Mouse (Mus musculus): Measurements from ENCODE around the gene Il18r1. TPM values are rescaled to one million over a fixed set of nuclear protein-coding genes. Genes with fewer than 3 reads are reported as not detected.

The Il18r1 gene
- polyA plus RNA-seq, 1 experiment from 2014 or later = 1.2 TPM

DNA sequence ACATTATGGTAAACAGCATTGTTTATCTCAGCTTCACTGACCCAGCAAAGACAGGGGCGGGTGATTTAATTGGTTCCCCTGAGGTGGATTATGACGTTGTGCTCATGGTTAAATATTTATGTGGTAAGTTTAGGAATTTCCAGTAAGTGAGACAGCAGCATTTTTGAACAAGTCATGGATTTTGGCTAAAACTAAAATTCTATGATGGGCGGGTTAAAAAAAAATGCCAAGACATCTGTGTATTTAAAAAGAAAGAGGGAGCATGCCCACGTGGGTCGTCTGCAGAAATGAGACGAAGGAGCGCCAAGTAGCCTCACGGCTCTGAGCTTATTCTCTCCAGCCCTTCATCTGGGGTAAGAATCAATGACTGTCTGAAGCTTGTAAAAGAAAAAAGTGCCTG lies 25.8 kb upstream of the Il18r1 start:
- H3K9ac ChIP-seq = no peak overlapping the region
- H3K4me3 ChIP-seq (replicated peaks) = no peak overlapping the region
- no peaks in the 10 kb centered on the region for H3K4me1 ChIP-seq
- no peaks in the 10 kb centered on the region for H3K36me3 ChIP-seq
- 62% methylated on average over 8 of the region's 8 CpGs for WGBS
- no peaks in the 10 kb centered on the region for H3K27me3 ChIP-seq (replicated peaks)
- H3K4me2 ChIP-seq = no peak overlapping the region
- H3K27ac ChIP-seq = no peak overlapping the region
- ATAC-seq (ENCODE audit: insufficient read depth, low FRiP score, low read depth) = no peak
- no peaks in the 10 kb centered on the region for H3K9me3 ChIP-seq

DNA sequence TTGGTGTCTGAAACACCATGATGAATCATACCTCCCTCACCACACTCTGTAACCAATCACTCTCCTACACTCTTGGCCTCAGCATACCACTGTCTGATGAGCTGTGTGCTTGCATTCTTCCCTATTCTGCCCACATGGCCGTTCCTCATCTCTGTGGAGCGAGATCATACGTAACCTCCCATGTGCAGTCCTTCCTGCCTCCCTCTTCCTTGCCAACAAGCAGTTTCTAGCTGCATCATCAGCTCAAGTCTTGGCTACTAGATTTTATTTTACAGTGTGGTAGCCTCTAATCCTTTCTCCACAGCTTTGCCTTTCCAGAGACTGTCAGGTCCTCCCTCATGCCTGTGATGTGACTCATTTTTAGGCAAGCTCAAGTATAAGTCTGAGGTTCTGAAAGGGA lies 20.6 kb upstream of the Il18r1 start:
- Histone ChIP-seq H3K4me3 (replicated peaks) (no peak overlapping the region), H3K9me3 (no peaks in the 10 kb centered on the region), H3K9ac (no peak overlapping the region), H3K27ac (no peak overlapping the region), H3K4me1 (no peaks in the 10 kb centered on the region), H3K36me3 (no peaks in the 10 kb centered on the region), H3K27me3 (replicated peaks) (no peaks in the 10 kb centered on the region), H3K4me2 (no peak overlapping the region)
- WGBS = 68% methylated on average over 3 of the region's 3 CpGs
- no peak for ATAC-seq (ENCODE audit: insufficient read depth, low FRiP score, low read depth)

DNA sequence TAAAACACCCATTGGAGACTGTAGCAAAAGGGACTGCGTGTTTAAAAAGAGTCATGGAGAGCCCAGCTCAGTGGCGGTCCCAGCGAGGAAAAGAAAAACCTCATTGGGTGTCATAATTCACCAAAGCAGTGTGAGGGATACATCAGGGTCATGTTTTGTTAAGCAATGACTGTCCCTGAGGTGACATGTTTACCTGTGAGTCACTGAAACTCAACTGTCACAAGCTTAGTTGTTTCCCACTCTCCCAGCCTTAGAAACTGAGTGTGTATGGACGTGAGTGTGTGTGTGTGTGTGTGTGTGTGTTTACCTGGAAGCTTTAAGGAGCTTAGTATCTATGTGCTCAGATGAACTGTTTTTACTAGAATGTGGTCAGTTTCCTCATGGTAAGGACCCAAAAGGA lies 2.0 kb downstream of the Il18r1 start:
- no peaks in the 10 kb centered on the region for H3K36me3 ChIP-seq
- WGBS = 84% methylated on average over 4 of the region's 4 CpGs

DNA sequence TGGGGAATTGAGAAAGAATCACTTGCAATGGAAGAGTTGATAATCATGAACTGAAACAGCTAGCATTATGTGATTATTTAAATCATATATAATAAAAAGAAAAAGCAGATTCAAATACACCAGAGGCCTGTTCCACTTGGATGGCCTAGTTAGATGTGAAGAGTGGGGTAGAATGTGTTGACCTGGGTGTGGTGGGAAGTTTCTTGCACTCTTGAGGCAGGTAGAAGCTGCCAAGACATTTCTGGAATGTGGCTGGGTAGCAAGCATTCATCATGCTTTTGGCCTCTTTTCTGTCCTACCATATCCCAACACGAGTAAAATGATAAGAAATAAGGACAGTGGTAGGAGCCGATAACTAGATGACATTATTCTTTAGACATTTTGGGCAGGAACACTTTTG lies 3.5 kb downstream of the Il18r1 start:
- 55% methylated on average over 2 of the region's 2 CpGs for WGBS
- Histone ChIP-seq H3K27me3 (replicated peaks) (no peaks in the 10 kb centered on the region), H3K27ac (no peak overlapping the region)

More for the DNA sequence above, 2.0 kb downstream of the Il18r1 start:
- no peak overlapping the region for H3K27ac ChIP-seq
- H3K4me3 ChIP-seq (replicated peaks) = no peak overlapping the region
- no peak overlapping the region for H3K4me2 ChIP-seq
- H3K9me3 ChIP-seq = no peaks in the 10 kb centered on the region
- no peak for ATAC-seq (ENCODE audit: insufficient read depth, low FRiP score, low read depth)
- H3K27me3 ChIP-seq (replicated peaks) = no peaks in the 10 kb centered on the region
- no peaks in the 10 kb centered on the region for H3K4me1 ChIP-seq
- no peak overlapping the region for H3K9ac ChIP-seq

DNA sequence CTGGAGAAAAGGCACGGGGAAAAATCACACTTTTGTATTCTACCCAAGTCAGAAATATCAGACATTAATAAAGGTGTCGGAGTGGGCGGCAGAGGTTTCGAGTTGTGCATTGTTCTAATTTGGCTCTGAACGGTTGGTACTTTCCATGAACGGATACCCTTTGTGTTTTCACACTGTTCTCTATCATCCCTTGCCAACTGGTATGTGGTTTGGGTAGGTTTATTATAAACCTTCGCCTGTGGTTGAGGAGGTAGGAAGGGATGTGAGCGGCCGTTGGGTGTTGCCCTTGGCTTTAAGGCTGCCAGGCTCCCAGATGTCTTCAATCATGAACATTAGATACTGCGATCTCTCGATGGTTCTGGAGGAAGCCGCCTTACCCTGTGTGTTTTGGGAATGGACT lies 4.5 kb downstream of the Il18r1 start:
- Histone ChIP-seq H3K27ac (no peak overlapping the region), H3K4me3 (replicated peaks) (no peak overlapping the region), H3K36me3 (no peaks in the 10 kb centered on the region), H3K9me3 (no peaks in the 10 kb centered on the region), H3K9ac (no peak overlapping the region), H3K4me1 (no peaks in the 10 kb centered on the region), H3K4me2 (no peak overlapping the region), H3K27me3 (replicated peaks) (no peaks in the 10 kb centered on the region)
- ATAC-seq (ENCODE audit: insufficient read depth, low FRiP score, low read depth) = no peak
- WGBS = 79% methylated on average over 12 of the region's 12 CpGs

More for the DNA sequence above, 3.5 kb downstream of the Il18r1 start:
- no peak overlapping the region for H3K4me3 ChIP-seq (replicated peaks)
- no peak overlapping the region for H3K9ac ChIP-seq
- no peaks in the 10 kb centered on the region for H3K36me3 ChIP-seq
- no peaks in the 10 kb centered on the region for H3K9me3 ChIP-seq
- H3K4me1 ChIP-seq = no peaks in the 10 kb centered on the region
- no peak overlapping the region for H3K4me2 ChIP-seq
- ATAC-seq (ENCODE audit: insufficient read depth, low FRiP score, low read depth) = no peak

DNA sequence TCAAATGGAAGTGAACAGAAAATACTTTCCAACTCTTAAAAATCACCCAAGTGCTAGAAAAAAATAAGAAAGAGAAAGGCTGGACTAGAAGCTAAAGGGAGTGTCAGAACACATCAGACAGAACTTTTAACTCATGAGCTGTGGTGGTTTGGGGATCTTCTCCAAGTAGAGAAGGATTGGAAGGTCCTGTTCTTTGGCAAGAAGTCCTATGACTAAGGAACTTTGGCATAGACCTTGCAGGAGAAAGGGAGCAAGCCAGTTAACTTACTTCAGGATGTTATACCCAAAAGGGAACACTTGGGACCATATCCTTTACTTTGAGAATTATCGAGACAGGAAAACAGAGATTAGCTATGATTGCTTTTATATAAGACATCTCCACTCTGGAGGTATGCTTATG lies 7.0 kb downstream of the Il18r1 start:
- no peak for ATAC-seq (ENCODE audit: insufficient read depth, low FRiP score, low read depth)
- Histone ChIP-seq H3K27ac (no peak overlapping the region), H3K4me2 (no peak overlapping the region), H3K27me3 (replicated peaks) (no peaks in the 10 kb centered on the region), H3K4me3 (replicated peaks) (no peak overlapping the region), H3K36me3 (no peaks in the 10 kb centered on the region), H3K9me3 (no peaks in the 10 kb centered on the region), H3K9ac (no peak overlapping the region), H3K4me1 (no peaks in the 10 kb centered on the region)
- WGBS = 87% methylated on average over 1 of the region's 1 CpGs

DNA sequence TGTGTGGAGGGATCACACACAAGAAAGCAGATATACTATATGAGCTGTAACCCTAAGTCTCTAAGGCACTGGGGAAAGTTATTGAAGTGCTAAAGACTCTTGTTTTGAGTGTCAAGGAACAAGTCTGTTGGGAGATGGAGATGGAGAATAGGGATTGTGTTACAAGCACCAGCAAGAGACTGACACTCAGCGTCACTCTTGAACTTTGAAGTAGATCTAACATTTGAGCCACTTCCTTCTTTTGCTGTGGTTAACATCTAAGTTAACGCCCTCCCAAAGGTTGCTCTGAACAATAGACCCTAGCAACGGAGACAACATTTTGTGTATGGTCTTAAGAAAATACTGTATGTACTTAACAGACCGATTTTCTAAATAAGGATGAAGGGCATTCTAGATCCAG lies 8.3 kb downstream of the Il18r1 start:
- ATAC-seq (ENCODE audit: insufficient read depth, low FRiP score, low read depth) = no peak
- Histone ChIP-seq H3K9ac (no peak overlapping the region), H3K4me1 (no peaks in the 10 kb centered on the region), H3K36me3 (no peaks in the 10 kb centered on the region), H3K9me3 (no peaks in the 10 kb centered on the region), H3K4me2 (no peak overlapping the region), H3K4me3 (replicated peaks) (no peak overlapping the region), H3K27me3 (replicated peaks) (no peaks in the 10 kb centered on the region), H3K27ac (no peak overlapping the region)
- 86% methylated on average over 4 of the region's 4 CpGs for WGBS

DNA sequence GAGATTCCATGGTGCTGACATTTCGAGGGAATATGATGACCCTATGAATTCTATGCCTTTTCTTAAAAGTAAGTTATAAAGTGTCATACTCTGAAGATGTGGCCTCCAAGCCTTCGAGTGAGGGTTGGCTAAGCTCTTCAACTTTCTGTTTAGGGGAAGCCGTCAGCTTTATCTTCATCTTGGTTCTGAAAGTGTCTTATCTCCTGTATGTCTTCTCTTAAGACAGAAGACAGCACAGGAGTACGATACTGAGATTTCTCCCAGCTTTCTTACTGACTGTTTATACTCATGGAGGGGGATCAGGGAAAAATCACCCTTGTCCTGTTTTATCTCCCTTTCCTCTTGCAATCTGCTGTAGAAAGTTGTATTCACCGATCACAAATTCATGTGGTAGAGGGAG lies 9.0 kb downstream of the Il18r1 start:
- Histone ChIP-seq H3K4me2 (no peak overlapping the region), H3K4me1 (no peaks in the 10 kb centered on the region), H3K4me3 (replicated peaks) (no peak overlapping the region), H3K27ac (no peak overlapping the region), H3K27me3 (replicated peaks) (no peaks in the 10 kb centered on the region), H3K9ac (no peak overlapping the region), H3K9me3 (no peaks in the 10 kb centered on the region), H3K36me3 (no peaks in the 10 kb centered on the region)
- 69% methylated on average over 5 of the region's 5 CpGs for WGBS
- no peak for ATAC-seq (ENCODE audit: insufficient read depth, low FRiP score, low read depth)

DNA sequence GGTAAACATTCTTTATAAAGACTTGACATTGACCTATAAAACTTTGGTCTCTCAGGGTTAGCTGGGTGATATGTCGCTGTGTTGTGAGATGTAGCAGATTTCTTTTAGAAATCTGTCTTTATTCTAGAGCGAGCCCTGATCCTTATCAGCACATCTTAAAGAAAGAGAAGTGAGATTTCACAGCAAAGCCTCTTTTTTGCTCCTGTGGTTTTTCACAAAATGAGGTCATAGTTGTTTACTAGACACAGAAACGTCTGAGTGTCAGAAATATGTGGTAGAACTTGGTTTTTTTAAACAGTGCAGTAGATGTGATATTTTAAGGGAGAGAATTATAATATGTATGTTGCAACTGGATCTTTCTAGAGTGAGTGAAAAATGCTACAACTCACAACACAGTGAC lies 10.3 kb downstream of the Il18r1 start:
- Histone ChIP-seq H3K4me2 (no peak overlapping the region), H3K4me3 (replicated peaks) (no peak overlapping the region), H3K9me3 (no peaks in the 10 kb centered on the region), H3K4me1 (no peaks in the 10 kb centered on the region), H3K36me3 (no peaks in the 10 kb centered on the region), H3K27me3 (replicated peaks) (no peaks in the 10 kb centered on the region), H3K27ac (no peak overlapping the region), H3K9ac (no peak overlapping the region)
- no peak for ATAC-seq (ENCODE audit: insufficient read depth, low FRiP score, low read depth)
- 47% methylated on average over 3 of the region's 3 CpGs for WGBS

DNA sequence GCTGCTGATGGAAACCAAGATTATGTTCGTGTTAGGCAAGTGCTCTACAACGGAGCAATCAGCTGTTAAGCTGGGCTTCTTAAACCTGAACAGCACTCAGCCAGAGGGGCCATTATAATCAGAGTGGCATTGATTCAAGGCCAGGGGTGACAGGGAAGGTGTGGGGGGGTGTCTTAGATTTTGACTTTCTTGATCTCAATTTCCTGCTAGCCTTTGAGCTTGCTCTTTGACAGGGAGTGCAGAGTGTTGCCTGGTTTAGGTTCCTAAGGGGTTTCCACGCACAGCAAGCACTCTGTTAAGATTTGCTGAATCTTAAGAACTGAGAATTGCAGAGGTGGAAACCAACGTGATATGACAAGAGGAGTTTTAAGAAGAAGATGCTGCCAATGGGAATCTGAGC lies 11.4 kb downstream of the Il18r1 start:
- no peaks in the 10 kb centered on the region for H3K36me3 ChIP-seq
- H3K27ac ChIP-seq = no peak overlapping the region
- H3K4me1 ChIP-seq = no peaks in the 10 kb centered on the region
- no peak overlapping the region for H3K4me2 ChIP-seq
- H3K27me3 ChIP-seq (replicated peaks) = no peaks in the 10 kb centered on the region
- no peak for ATAC-seq (ENCODE audit: insufficient read depth, low FRiP score, low read depth)
- no peak overlapping the region for H3K9ac ChIP-seq
- 58% methylated on average over 4 of the region's 4 CpGs for whole genome bisulfite sequencing
- H3K4me3 ChIP-seq (replicated peaks) = no peak overlapping the region
- no peaks in the 10 kb centered on the region for H3K9me3 ChIP-seq

DNA sequence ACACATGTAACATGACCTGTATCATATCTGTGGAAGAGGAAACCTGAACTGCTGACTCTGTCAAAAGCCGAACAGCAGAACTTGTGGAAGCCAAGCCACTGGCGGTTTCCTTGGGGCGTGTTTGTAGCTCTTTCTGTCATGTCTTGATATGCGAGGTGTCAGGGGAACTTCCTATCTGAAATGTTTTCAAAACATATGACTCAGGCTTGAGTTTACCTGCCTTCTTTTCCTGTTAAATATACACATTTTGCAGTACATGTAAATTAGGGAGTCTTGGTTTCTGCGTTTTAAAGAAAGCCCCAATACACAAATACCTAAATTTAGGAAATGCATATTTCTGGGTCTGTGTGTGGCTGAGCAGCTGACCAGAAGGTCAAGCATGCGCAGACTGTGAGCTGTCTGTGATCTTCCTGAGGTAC lies 14.2 kb downstream of the Il18r1 start:
- H3K4me2 ChIP-seq = no peak overlapping the region
- H3K27ac ChIP-seq = no peak overlapping the region
- WGBS = 64% methylated on average over 6 of the region's 6 CpGs
- H3K4me1 ChIP-seq = no peaks in the 10 kb centered on the region
- no peak overlapping the region for H3K9ac ChIP-seq
- no peak overlapping the region for H3K4me3 ChIP-seq (replicated peaks)
- no peaks in the 10 kb centered on the region for H3K27me3 ChIP-seq (replicated peaks)
- no peaks in the 10 kb centered on the region for H3K36me3 ChIP-seq
- no peaks in the 10 kb centered on the region for H3K9me3 ChIP-seq
- ATAC-seq (ENCODE audit: insufficient read depth, low FRiP score, low read depth) = no peak

DNA sequence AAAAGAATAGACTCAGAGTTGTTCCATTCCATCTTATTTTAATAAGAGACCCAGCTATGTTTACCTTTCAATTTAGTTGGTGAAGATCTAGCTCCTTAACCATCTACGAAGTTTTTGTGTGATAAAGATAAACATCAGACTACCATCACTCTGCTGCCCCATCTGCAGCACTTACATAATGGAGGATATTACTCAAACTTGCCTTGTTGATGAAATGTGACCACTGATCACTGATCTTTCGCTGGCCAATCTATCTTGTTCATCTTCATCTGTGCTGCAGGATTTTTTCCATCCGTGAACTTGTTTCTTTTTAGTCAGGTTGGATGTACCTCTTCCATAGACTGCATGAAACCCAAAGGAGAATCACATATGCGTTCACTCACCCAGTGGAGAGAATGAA lies 29.2 kb downstream of the Il18r1 start:
- no peak overlapping the region for H3K9ac ChIP-seq
- no peaks in the 10 kb centered on the region for H3K4me1 ChIP-seq
- H3K36me3 ChIP-seq = no peaks in the 10 kb centered on the region
- no peaks in the 10 kb centered on the region for H3K9me3 ChIP-seq
- H3K4me2 ChIP-seq = no peak overlapping the region
- H3K4me3 ChIP-seq (replicated peaks) = no peak overlapping the region
- no peak for ATAC-seq (ENCODE audit: insufficient read depth, low FRiP score, low read depth)
- no peaks in the 10 kb centered on the region for H3K27me3 ChIP-seq (replicated peaks)
- H3K27ac ChIP-seq = no peak overlapping the region
- WGBS = 76% methylated on average over 4 of the region's 4 CpGs

DNA sequence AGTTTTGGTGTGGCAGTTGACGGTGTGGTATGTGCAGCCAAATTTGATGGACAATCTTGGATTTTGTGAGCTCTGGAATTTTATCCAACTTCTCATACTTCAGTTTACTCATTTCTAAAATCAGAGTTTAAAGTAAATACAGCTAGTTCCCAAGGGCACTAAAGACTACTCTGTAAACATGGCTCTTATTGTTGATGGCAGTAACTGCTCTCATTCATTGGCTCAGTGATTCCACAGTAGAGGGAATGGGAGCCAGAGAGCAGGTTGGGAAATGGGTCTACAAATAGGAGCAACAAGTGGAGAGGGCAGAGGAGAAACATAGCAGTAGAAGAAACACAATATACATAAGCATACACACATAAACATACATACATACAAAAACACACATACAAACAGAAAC lies 34.4 kb downstream of the Il18r1 start:
- Histone ChIP-seq H3K4me1 (no peaks in the 10 kb centered on the region), H3K9me3 (no peaks in the 10 kb centered on the region), H3K9ac (no peak overlapping the region), H3K4me3 (replicated peaks) (no peak overlapping the region), H3K4me2 (no peak overlapping the region), H3K27ac (no peak overlapping the region), H3K36me3 (no peaks in the 10 kb centered on the region), H3K27me3 (replicated peaks) (no peaks in the 10 kb centered on the region)
- no peak for ATAC-seq (ENCODE audit: insufficient read depth, low FRiP score, low read depth)
- 71% methylated on average over 1 of the region's 1 CpGs for WGBS

Measured in stomach, embryonic 15.5 days (tissue).